Mouse (Mus musculus) urinary bladder, postnatal 4 days (tissue): Measurements from ENCODE around the gene Gm21992.

Experiments used
- DNase-seq, 2 experiments: peaks; one replicate each; pipeline ENCODE4 v3.0.0; 2021 to 2022; ENCODE audit warnings: low spot score in 2 of 2

The Gm21992 gene

GRCm38 (mm10) chr19:4712156-4712780 lies 99.1 kb downstream of the Gm21992 start:
- peak in 1 of 2 experiments; percentile 59 for DNase-seq

- DNase-seq = peak in 1 of 2 experiments; percentile 55
Observed at GRCm38 (mm10) chr19:4711601-4712155, 99.7 kb downstream of the Gm21992 start.

- no peak for DNase-seq
Observed at GRCm38 (mm10) chr19:4711098-4711600, 100.3 kb downstream of the Gm21992 start, which contains the start of gene Sptbn2. Sptbn2 (plus strand) TSS chr19:4711167.

- DNase-seq = peak in 1 of 2 experiments; percentile 14
Observed at GRCm38 (mm10) chr19:4708765-4709164, 102.6 kb downstream of the Gm21992 start.

DNA sequence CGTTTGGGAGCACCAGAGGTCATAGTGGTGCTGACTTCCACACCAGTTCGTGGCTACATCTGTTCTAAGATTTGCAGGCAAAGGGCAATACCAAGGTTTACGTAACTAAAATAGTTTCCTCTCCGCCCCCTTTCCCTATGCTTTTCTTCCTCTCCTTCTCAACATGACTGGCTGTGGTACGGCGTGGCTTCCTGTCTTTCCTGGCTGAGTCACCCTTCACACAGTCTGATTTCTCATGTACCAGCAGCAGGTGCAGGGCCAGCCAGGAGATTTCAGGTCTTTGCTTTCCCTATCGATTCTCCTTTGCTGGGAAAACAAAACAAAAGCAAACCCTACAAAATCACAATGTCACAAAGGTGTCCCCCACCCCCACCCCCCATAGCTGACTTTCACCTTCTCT lies 110.2 kb downstream of the Gm21992 start:
- peak in 1 of 2 experiments; percentile 36 for DNase-seq

- DNase-seq = peak in 1 of 2 experiments; percentile 0
Observed at GRCm38 (mm10) chr19:4700656-4701055, 110.8 kb downstream of the Gm21992 start.

GRCm38 (mm10) chr19:4699821-4700220 lies 111.6 kb downstream of the Gm21992 start:
- DNase-seq = peak in 1 of 2 experiments; percentile 16

DNA sequence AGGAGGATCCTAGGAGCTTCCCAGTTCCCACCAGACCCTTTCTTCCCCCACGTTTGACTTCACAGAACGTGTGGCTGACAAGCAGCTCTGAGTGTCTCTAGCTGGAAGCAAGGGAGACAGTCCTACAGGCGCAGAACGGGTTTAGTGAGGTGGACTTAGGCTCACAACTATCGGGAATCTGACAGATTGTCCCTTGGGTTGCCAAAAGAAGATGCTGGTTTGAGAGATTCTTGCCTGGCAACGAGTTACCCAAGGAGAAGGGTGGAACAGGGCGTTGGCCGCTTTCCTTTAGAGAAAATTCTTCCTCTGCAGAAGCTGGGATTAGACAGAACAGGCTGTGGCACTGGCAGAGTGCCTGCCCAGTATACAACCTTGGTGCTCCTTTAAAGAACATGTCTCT lies 112.6 kb downstream of the Gm21992 start:
- DNase-seq = no peak

DNA sequence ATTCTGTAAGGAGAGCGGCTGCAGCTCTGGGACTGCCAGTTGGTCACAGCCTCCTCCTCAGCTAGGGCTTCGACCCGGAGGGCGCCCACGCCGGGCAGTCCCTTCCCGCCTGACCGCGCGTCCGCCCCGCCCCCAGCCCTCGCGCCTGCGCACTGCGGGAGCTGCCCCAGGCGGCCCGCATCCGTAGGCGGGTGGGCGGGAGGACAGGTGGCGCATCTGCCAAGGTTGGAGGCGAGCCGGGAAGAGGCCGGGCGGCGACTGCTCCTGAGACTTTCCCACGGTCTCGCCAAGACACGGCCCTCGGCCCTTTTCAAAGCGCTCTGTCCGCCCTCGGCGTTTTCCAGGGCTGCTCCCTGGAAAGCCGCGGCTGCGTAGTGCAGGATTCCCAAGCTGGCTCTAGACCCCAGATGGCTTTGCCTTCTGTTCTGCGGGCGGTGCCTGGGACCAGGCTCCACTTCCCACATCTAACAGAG lies 113.2 kb downstream of the Gm21992 start, which contains the start of gene Gm960:
Gm960 (minus strand) TSS at position 464 of the 473 bp plus-strand sequence.
- DNase-seq = peak; percentile 68 to 73

DNA sequence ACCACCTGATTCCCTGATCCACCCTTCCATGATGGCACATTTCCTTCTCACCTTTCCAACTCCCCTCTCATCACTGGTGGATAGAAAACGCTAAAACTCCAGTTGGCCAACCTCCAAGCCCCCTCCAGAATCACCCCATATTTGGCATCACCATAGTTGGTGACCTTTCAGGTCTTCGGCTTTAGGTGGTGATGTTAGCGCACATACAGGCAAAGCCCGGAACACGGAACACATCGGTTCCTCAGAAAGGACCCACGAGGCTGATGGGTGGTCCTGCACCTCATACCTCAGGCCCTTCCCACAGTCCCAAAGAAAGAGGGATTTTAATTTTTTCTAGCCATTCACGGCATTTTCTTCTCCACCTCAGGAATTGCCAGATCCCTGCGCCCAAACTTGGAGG lies 113.7 kb downstream of the Gm21992 start:
- DNase-seq = peak in 1 of 2 experiments; percentile 45

GRCm38 (mm10) chr19:4697121-4697520 lies 114.3 kb downstream of the Gm21992 start:
- no peak for DNase-seq

- DNase-seq = no peak
Observed at GRCm38 (mm10) chr19:4694346-4694745, 117.1 kb downstream of the Gm21992 start.
